In the genomic region with DNA sequence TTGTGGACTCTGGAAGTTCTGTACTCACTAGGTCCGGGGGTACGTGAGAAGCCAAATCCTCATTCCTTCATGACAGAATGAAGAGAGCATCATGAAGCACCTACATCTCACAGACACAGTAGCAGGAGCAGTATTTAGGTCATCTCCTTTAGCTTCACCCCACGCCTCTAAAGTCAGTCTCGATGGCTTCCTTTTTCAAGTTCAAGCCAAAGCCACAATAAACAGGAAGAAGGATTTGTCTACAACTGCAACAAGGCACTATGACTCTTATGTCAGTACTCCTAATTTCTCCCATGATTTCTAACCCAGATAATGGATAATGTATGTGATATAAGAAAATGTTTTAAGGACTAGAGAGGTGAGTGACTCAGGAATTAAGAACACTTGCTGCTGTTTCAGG, we compare ENCODE assay signal across 20 mouse cellular contexts. TPM values are rescaled to one million over a fixed set of nuclear protein-coding genes. Genes with fewer than 3 reads are reported as not detected.
"Had no signal": no experiment of that assay in that cellular context is flagged by ENCODE, and none has a peak within 500 bp of the region (broad histone marks: within the 10 kb centered on the region; RNA-seq: fewer than 3 reads in every experiment).

No protein-coding gene starts in this region.

RNA-seq across cellular contexts. Expression of a gene that starts 0.7 kb away (rescaled TPM):
- total RNA-seq: gastrocnemius, adult 18-20 months; gastrocnemius, adult 8-10 months; gastrocnemius, postnatal 36 days; heart, postnatal 10 days; heart, postnatal 25 days; hindbrain, postnatal 0 days; layer of hippocampus, postnatal 10 days; layer of hippocampus, postnatal 25 days; left cerebral cortex, postnatal 14 days; left cerebral cortex, postnatal 36 days had no signal
- polyA plus RNA-seq: heart, embryonic 10.5 days; heart, embryonic 14.5 days; hindbrain, embryonic 11.5 days; hindbrain, embryonic 13.5 days; hindbrain, embryonic 15.5 days; hindbrain, postnatal 0 days; kidney, embryonic 14.5 days; kidney, embryonic 16.5 days; limb, embryonic 10.5 days; limb, embryonic 12.5 days; liver, embryonic 11.5 days had no signal
